Mouse (Mus musculus): ENCODE measurements around the gene Gm44965.

Gm44965 gene

DNA sequence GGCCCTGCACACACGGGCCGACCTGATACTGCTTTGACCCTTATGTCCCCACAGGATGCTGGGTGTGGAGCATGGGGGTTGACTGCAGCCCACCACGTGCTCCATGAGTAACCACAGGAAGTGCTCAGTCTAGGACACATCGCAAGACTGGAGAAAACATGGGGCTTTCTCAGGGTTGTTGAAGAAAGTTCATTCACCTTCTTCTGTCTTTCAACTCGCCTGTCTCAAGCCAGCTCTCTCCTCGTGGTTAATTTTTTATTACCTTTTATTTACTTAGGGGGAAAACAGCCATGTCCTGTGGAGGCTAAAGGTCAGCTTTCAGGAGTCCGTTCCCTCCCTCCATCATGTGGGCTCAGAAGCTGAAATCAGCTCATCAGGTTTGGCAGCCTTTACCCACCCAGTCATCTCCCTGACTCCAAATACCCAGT lies 72.4 kb downstream of the Gm44965 start:
- DNase-seq (ENCODE audit: low spot score in 2 of 2), result no peak

DNA sequence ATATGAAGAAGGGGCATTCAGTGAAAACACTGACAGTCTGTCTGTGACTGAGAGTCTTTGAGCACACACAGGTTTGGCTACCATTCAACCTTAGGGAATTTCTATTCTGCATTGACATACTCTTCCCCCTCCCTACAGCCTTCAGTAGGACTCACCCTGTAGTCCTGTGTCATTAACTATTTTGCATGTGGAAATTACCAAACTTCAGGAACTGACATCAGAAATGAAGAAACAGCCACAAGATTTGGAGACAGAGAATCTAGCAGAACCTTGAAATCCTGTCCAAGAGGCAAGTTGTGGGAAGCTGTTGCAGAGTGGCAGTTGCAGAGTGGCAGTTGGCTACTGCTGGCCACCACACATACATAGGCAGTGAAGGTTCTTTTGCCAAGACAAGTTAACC lies 74.3 kb downstream of the Gm44965 start:
- DNase-seq (ENCODE audit: low spot score in 2 of 2), result no peak

All from frontal cortex, postnatal 25 days (tissue).